ENCODE assay signal across 21 mouse cellular contexts in genomic region chr2:5378066-5378672, GRCm38 (mm10).
DNase-seq lines count a peak whose midpoint lies in the region; ATAC-seq and TF ChIP-seq lines count a peak whose summit lies in the region.
"Had no signal": no experiment of that assay in that cellular context is flagged by ENCODE, and none has a peak within 500 bp of the region (broad histone marks: within the 10 kb centered on the region; RNA-seq: fewer than 3 reads in every experiment).

No protein-coding gene starts in this region.

- H3K4me2 ChIP-seq in hindbrain, embryonic 16.5 days (ENCODE audit: low read length): no peak overlapping the region
- no peak overlapping the region for H3K4me2 ChIP-seq in midbrain, embryonic 15.5 days
- H3K4me2 ChIP-seq: forebrain, embryonic 13.5 days; intestine, embryonic 15.5 days; limb, embryonic 13.5 days; liver, embryonic 13.5 days; lung, embryonic 14.5 days; midbrain, embryonic 12.5 days had no signal

- no peaks in the 10 kb centered on the region; the same call in 1 of the 2 replicates for H3K9me3 ChIP-seq in hindbrain, embryonic 16.5 days (ENCODE audit: control insufficient read depth, low read length)
- H3K9me3 ChIP-seq in midbrain, embryonic 15.5 days: no peaks in the 10 kb centered on the region
- H3K9me3 ChIP-seq: forebrain, embryonic 13.5 days; intestine, embryonic 15.5 days; limb, embryonic 13.5 days; liver, embryonic 13.5 days; midbrain, embryonic 12.5 days had no signal

- H3K27me3 ChIP-seq in hindbrain, embryonic 16.5 days (replicated peaks; ENCODE audit: control insufficient read depth, insufficient read depth, low read length): no peaks in the 10 kb centered on the region
- H3K27me3 ChIP-seq in midbrain, embryonic 15.5 days (replicated peaks): no peaks in the 10 kb centered on the region
- H3K27me3 ChIP-seq: forebrain, embryonic 13.5 days; intestine, embryonic 15.5 days; limb, embryonic 13.5 days; liver, embryonic 13.5 days; midbrain, embryonic 12.5 days had no signal

- peak; percentile 74 for DNase-seq in MN1 (ENCODE audit: low spot score)
- peak; percentile 73 for DNase-seq in brain, embryonic 14.5 days (ENCODE audit: low read depth)
- DNase-seq in cerebellum, postnatal 14 days: no peak
- DNase-seq in c-Kit-positive CD71-positive TER-119-positive erythroid progenitor cells, embryonic 14.5 days (ENCODE audit: low spot score): no peak
- DNase-seq in urinary bladder, adult 18-20 months (ENCODE audit: low spot score in 2 of 2): no peak
- DNase-seq: adrenal gland, adult 8-10 months; cerebellum, adult 18-20 months; gastrocnemius, postnatal 25 days; layer of hippocampus, postnatal 36 days; liver, embryonic 13.5 days; lung, embryonic 14.5 days; lung, postnatal 4 days; right cerebral cortex, postnatal 25 days had no signal

- no peak for TF ChIP-seq POLR2A in brain, embryonic 14.5 days (IDR thresholded peaks at IDR 0.05; ENCODE audit: borderline replicate concordance, extremely low read depth, insufficient read depth, insufficient read length, poor library complexity, severe bottlenecking)

- H3K4me3 ChIP-seq in hindbrain, embryonic 16.5 days (ENCODE audit: low read length): no peak overlapping the region
- no peak overlapping the region for H3K4me3 ChIP-seq in midbrain, embryonic 15.5 days
- H3K4me3 ChIP-seq: forebrain, embryonic 13.5 days; heart, adult 2 months; intestine, embryonic 15.5 days; limb, embryonic 13.5 days; liver, embryonic 13.5 days; midbrain, embryonic 12.5 days had no signal

- 49% methylated on average over 6 of the region's 6 CpGs for WGBS in hindbrain, embryonic 16.5 days
- 46% methylated on average over 6 of the region's 6 CpGs for WGBS in midbrain, embryonic 15.5 days

- no peaks in the 10 kb centered on the region for H3K36me3 ChIP-seq in hindbrain, embryonic 16.5 days (ENCODE audit: control insufficient read depth, insufficient read depth, low read length)
- H3K36me3 ChIP-seq in midbrain, embryonic 15.5 days (replicated peaks): no peaks in the 10 kb centered on the region
- H3K36me3 ChIP-seq: intestine, embryonic 15.5 days; limb, embryonic 13.5 days; liver, embryonic 13.5 days; midbrain, embryonic 12.5 days had no signal

- no peak for TF ChIP-seq CTCF in brain, embryonic 14.5 days (IDR thresholded peaks at IDR 0.05; ENCODE audit: borderline replicate concordance, extremely low read depth, insufficient read depth, insufficient read length)

- peaks cover 9% of the 10 kb centered on the region for H3K4me1 ChIP-seq in hindbrain, embryonic 16.5 days (ENCODE audit: control insufficient read depth, insufficient read depth, low read depth, low read length)
- H3K4me1 ChIP-seq in midbrain, embryonic 15.5 days: peaks cover 35% of the 10 kb centered on the region
- H3K4me1 ChIP-seq: intestine, embryonic 15.5 days; liver, embryonic 13.5 days had no signal

- no peak overlapping the region for H3K27ac ChIP-seq in hindbrain, embryonic 16.5 days (ENCODE audit: low read depth, low read length)
- peak overlapping the region; percentile 22 for H3K27ac ChIP-seq in midbrain, embryonic 15.5 days
- H3K27ac ChIP-seq: forebrain, embryonic 13.5 days; heart, adult 2 months; intestine, embryonic 15.5 days; limb, embryonic 13.5 days; liver, embryonic 13.5 days; midbrain, embryonic 12.5 days; stomach, postnatal 0 days had no signal

- 0 out of 2 replicates have a peak, but pooled peaks have one; percentile 7 for ATAC-seq in hindbrain, embryonic 16.5 days
- ATAC-seq in midbrain, embryonic 15.5 days (replicated peaks): no peak; the same call in 1 of the 2 replicates
- ATAC-seq: forebrain, embryonic 13.5 days; intestine, embryonic 15.5 days had no signal

- no peak overlapping the region for H3K9ac ChIP-seq in hindbrain, embryonic 16.5 days (ENCODE audit: low read depth, low read length)
- H3K9ac ChIP-seq in midbrain, embryonic 15.5 days: no peak overlapping the region
- H3K9ac ChIP-seq: forebrain, embryonic 13.5 days; intestine, embryonic 15.5 days; limb, embryonic 13.5 days; liver, embryonic 13.5 days; lung, embryonic 14.5 days; midbrain, embryonic 12.5 days had no signal

Comparison
In these comparisons a context has a peak if more than half of its experiments do, and no peak if none do; other contexts are left out.
1. DNase-seq: peak in MN1 (single experiment) and brain, embryonic 14.5 days (single experiment); none in cerebellum, postnatal 14 days (0 of 2), c-Kit-positive CD71-positive TER-119-positive erythroid progenitor cells, embryonic 14.5 days (single experiment) and urinary bladder, adult 18-20 months (0 of 2).